In genomic region chr19:41934124-41934523, GRCm38 (mm10) we compare ENCODE assay signal across 8 mouse cellular contexts. TPM values are rescaled to one million over a fixed set of nuclear protein-coding genes. Genes with fewer than 3 reads are reported as not detected.
DNase-seq lines count a peak whose midpoint lies in the region; ATAC-seq and TF ChIP-seq lines count a peak whose summit lies in the region.

No protein-coding gene starts in this region.

- peak overlapping the region; percentile 94 for H3K4me2 ChIP-seq in heart, embryonic 13.5 days
- H3K4me2 ChIP-seq in hindbrain, embryonic 13.5 days = peak overlapping the region; percentile 83
- H3K4me2 ChIP-seq in midbrain, embryonic 12.5 days (replicated peaks) = peak overlapping the region; percentile 94

- DNase-seq in heart, postnatal 36 days = no peak
- peak; percentile 7 for DNase-seq in Muller cell, postnatal 12 days (ENCODE audit: inconsistent ontology term)
- DNase-seq in thymus, adult 18-20 months = no peak
- no peak for DNase-seq in left cerebral cortex, postnatal 36 days (ENCODE audit: low spot score in 2 of 2)
- DNase-seq in thymus, adult 2 months = no peak

- TF ChIP-seq POLR2A in thymus, adult 2 months (IDR thresholded peaks at IDR 0.05; ENCODE audit: control insufficient read depth, extremely low read depth, insufficient read depth, low read length, poor library complexity) = no peak

- H3K27me3 ChIP-seq in heart, embryonic 13.5 days (replicated peaks) = no peaks in the 10 kb centered on the region
- no peaks in the 10 kb centered on the region for H3K27me3 ChIP-seq in hindbrain, embryonic 13.5 days
- no peaks in the 10 kb centered on the region for H3K27me3 ChIP-seq in midbrain, embryonic 12.5 days
- H3K27me3 ChIP-seq in thymus, adult 2 months (ENCODE audit: control insufficient read depth, insufficient read depth, low read length) = no peaks in the 10 kb centered on the region

- peaks cover 23% of the 10 kb centered on the region for H3K4me1 ChIP-seq in heart, embryonic 13.5 days
- H3K4me1 ChIP-seq in hindbrain, embryonic 13.5 days (replicated peaks) = peaks cover 28% of the 10 kb centered on the region
- peaks cover 22% of the 10 kb centered on the region for H3K4me1 ChIP-seq in midbrain, embryonic 12.5 days
- H3K4me1 ChIP-seq in thymus, adult 2 months (replicated peaks; ENCODE audit: control insufficient read depth, insufficient read depth, low read length) = peaks cover 3% of the 10 kb centered on the region

- H3K9me3 ChIP-seq in heart, embryonic 13.5 days = no peaks in the 10 kb centered on the region
- H3K9me3 ChIP-seq in hindbrain, embryonic 13.5 days = no peaks in the 10 kb centered on the region
- H3K9me3 ChIP-seq in midbrain, embryonic 12.5 days = no peaks in the 10 kb centered on the region

- H3K36me3 ChIP-seq in heart, embryonic 13.5 days = peaks cover 53% of the 10 kb centered on the region
- peaks cover 37% of the 10 kb centered on the region for H3K36me3 ChIP-seq in hindbrain, embryonic 13.5 days
- peaks cover 29% of the 10 kb centered on the region for H3K36me3 ChIP-seq in midbrain, embryonic 12.5 days
- H3K36me3 ChIP-seq in thymus, adult 2 months (ENCODE audit: control insufficient read depth, insufficient read depth, low read length) = 0 out of 2 replicates have a peak, but pooled peaks cover 4% of the 10 kb centered on the region

- intact Hi-C loops in heart, postnatal 36 days (cut with DNase I) = loop anchor here (10.0 kb wide), 1 partner anchor 91 kb away; no protein-coding TSS in a partner anchor
- intact Hi-C loops in left cerebral cortex, postnatal 36 days (cut with DNase I) = loop anchor here (2.0 kb wide), 1 partner anchor 47 kb away; the partner anchor contains the start of genes Mms19 and Ubtd1

- WGBS in heart, embryonic 13.5 days = 35% methylated on average over 6 of the region's 6 CpGs
- WGBS in hindbrain, embryonic 13.5 days = 34% methylated on average over 6 of the region's 6 CpGs
- WGBS in midbrain, embryonic 12.5 days = 34% methylated on average over 6 of the region's 6 CpGs
- 26% methylated on average over 6 of the region's 6 CpGs for WGBS in thymus, adult 2 months

- H3K27ac ChIP-seq in heart, embryonic 13.5 days (replicated peaks) = no peak overlapping the region
- no peak overlapping the region for H3K27ac ChIP-seq in hindbrain, embryonic 13.5 days
- H3K27ac ChIP-seq in midbrain, embryonic 12.5 days (replicated peaks) = 0 out of 2 replicates have a peak overlapping the region, but pooled peaks have one; percentile 30
- H3K27ac ChIP-seq in thymus, adult 2 months (ENCODE audit: control insufficient read depth, insufficient read depth, low read length) = no peak overlapping the region

- peak overlapping the region; percentile 92 for H3K9ac ChIP-seq in heart, embryonic 13.5 days
- peak overlapping the region; percentile 88 for H3K9ac ChIP-seq in hindbrain, embryonic 13.5 days
- peak overlapping the region; percentile 79 for H3K9ac ChIP-seq in midbrain, embryonic 12.5 days (replicated peaks)

- no peak for ATAC-seq in heart, embryonic 13.5 days (ENCODE audit: extremely low read depth, insufficient number of reproducible peaks, low FRiP score, low TSS enrichment)
- ATAC-seq in hindbrain, embryonic 13.5 days (ENCODE audit: low FRiP score) = no peak
- no peak for ATAC-seq in midbrain, embryonic 12.5 days (ENCODE audit: low FRiP score, low read depth)

- H3K4me3 ChIP-seq in heart, embryonic 13.5 days = peak overlapping the region; percentile 89
- H3K4me3 ChIP-seq in hindbrain, embryonic 13.5 days = peak overlapping the region; percentile 91
- peak overlapping the region; percentile 94 for H3K4me3 ChIP-seq in midbrain, embryonic 12.5 days
- no peak overlapping the region for H3K4me3 ChIP-seq in thymus, adult 2 months (ENCODE audit: control insufficient read depth, insufficient read depth, low read length)

- no peak for TF ChIP-seq CTCF in thymus, adult 2 months (IDR thresholded peaks at IDR 0.05; ENCODE audit: borderline replicate concordance, control insufficient read depth, extremely low read depth, insufficient read depth, low read length, poor library complexity)

RNA-seq across cellular contexts. Expression of gene Zdhhc16, which starts 0.8 kb away (rescaled TPM):
- polyA plus RNA-seq in heart, embryonic 13.5 days (2015; fragmentation: Nextera tagmentation; extraction: Ambion mirVana) = 55.3 and 57.5 TPM in 2 replicates
- total RNA-seq in heart, postnatal 36 days (2021) = 10 to 100 TPM; 16.2 to 17.4 TPM
- polyA plus RNA-seq in hindbrain, embryonic 13.5 days (2015; fragmentation: Nextera tagmentation; extraction: Ambion mirVana) = 78.8 and 80.7 TPM in 2 replicates
- polyA plus RNA-seq in midbrain, embryonic 12.5 days (2016; fragmentation: Nextera tagmentation; extraction: Ambion mirVana) = 79.9 and 82.6 TPM in 2 replicates
- total RNA-seq in left cerebral cortex, postnatal 36 days (2021) = 10 to 100 TPM; 45.4 to 48.5 TPM
- polyA plus RNA-seq in thymus, adult 2 months (2012; rRNA removed) = 162 and 176 TPM in 2 replicates

RNA-seq across cellular contexts. Expression of gene Exosc1, which starts 0.9 kb away (rescaled TPM):
- polyA plus RNA-seq in heart, embryonic 13.5 days (2015; fragmentation: Nextera tagmentation; extraction: Ambion mirVana) = 46.5 and 47.1 TPM in 2 replicates
- total RNA-seq in heart, postnatal 36 days (2021) = 10 to 100 TPM; 12.9 to 14.0 TPM
- polyA plus RNA-seq in hindbrain, embryonic 13.5 days (2015; fragmentation: Nextera tagmentation; extraction: Ambion mirVana) = 65.8 and 67.0 TPM in 2 replicates
- 73.1 and 76.8 TPM in 2 replicates for polyA plus RNA-seq in midbrain, embryonic 12.5 days (2016; fragmentation: Nextera tagmentation; extraction: Ambion mirVana)
- 10 to 100 TPM; 21.0 to 27.3 TPM for total RNA-seq in left cerebral cortex, postnatal 36 days (2021)
- 20.3 and 20.5 TPM in 2 replicates for polyA plus RNA-seq in thymus, adult 2 months (2012; rRNA removed)

RNA-seq across cellular contexts. Expression of gene Pgam1, which starts 22.4 kb away (rescaled TPM):
- polyA plus RNA-seq in heart, embryonic 13.5 days (2015; fragmentation: Nextera tagmentation; extraction: Ambion mirVana) = 780 and 862 TPM in 2 replicates
- total RNA-seq in heart, postnatal 36 days (2021) = 10 to 100 TPM; 91.8 to 93.2 TPM
- polyA plus RNA-seq in hindbrain, embryonic 13.5 days (2015; fragmentation: Nextera tagmentation; extraction: Ambion mirVana) = 465 and 466 TPM in 2 replicates
- polyA plus RNA-seq in midbrain, embryonic 12.5 days (2016; fragmentation: Nextera tagmentation; extraction: Ambion mirVana) = 514 and 531 TPM in 2 replicates
- total RNA-seq in left cerebral cortex, postnatal 36 days (2021) = 100 to 1,000 TPM; 530 to 626 TPM
- polyA plus RNA-seq in thymus, adult 2 months (2012; rRNA removed) = 187 and 200 TPM in 2 replicates

RNA-seq across cellular contexts. Expression of gene Rrp12, which starts 38.2 kb away (rescaled TPM):
- polyA plus RNA-seq in heart, embryonic 13.5 days (2015; fragmentation: Nextera tagmentation; extraction: Ambion mirVana) = 10.4 and 11.8 TPM in 2 replicates
- 10 to 100 TPM; 17.0 to 17.3 TPM for total RNA-seq in heart, postnatal 36 days (2021)
- polyA plus RNA-seq in hindbrain, embryonic 13.5 days (2015; fragmentation: Nextera tagmentation; extraction: Ambion mirVana) = 15.6 and 15.7 TPM in 2 replicates
- polyA plus RNA-seq in midbrain, embryonic 12.5 days (2016; fragmentation: Nextera tagmentation; extraction: Ambion mirVana) = 22.8 and 22.9 TPM in 2 replicates
- total RNA-seq in left cerebral cortex, postnatal 36 days (2021) = 10 to 100 TPM; 32.2 to 34.1 TPM
- 9.7 and 10.9 TPM in 2 replicates for polyA plus RNA-seq in thymus, adult 2 months (2012; rRNA removed)

RNA-seq across cellular contexts. Expression of gene Mms19, which starts 46.8 kb away (rescaled TPM):
- polyA plus RNA-seq in heart, embryonic 13.5 days (2015; fragmentation: Nextera tagmentation; extraction: Ambion mirVana) = 17.2 and 22.1 TPM in 2 replicates
- 10 to 100 TPM; 17.3 to 18.0 TPM for total RNA-seq in heart, postnatal 36 days (2021)
- polyA plus RNA-seq in hindbrain, embryonic 13.5 days (2015; fragmentation: Nextera tagmentation; extraction: Ambion mirVana) = 36.5 and 39.7 TPM in 2 replicates
- polyA plus RNA-seq in midbrain, embryonic 12.5 days (2016; fragmentation: Nextera tagmentation; extraction: Ambion mirVana) = 35.5 and 37.8 TPM in 2 replicates
- 10 to 100 TPM; 25.2 to 36.7 TPM for total RNA-seq in left cerebral cortex, postnatal 36 days (2021)
- polyA plus RNA-seq in thymus, adult 2 months (2012; rRNA removed) = 142 TPM in 2 replicates
